Mouse (Mus musculus) heart, postnatal 25 days (tissue): ENCODE measurements around the gene Ogfr. TPM values are rescaled to one million over a fixed set of nuclear protein-coding genes. Genes with fewer than 3 reads are reported as not detected.

Source experiments
- DNase-seq: peaks from one replicate; pipeline ENCODE4 v3.0.0; 2022; ENCODE audit warnings: low spot score
- intact Hi-C: fragments of 180-260 bp; cut with DNase I; formaldehyde crosslinking; loops from one replicate; pipeline ENCODE4 v1.15.1; 2025
- total RNA-seq, 2 experiments: library from RNA; stranded (reverse); gene quantifications; 2 replicates each; pipeline ENCODE4 v1.2.3; 2021

The Ogfr gene
- total RNA-seq, result 10 to 100 TPM; 33.0 to 34.3 TPM

- intact Hi-C loops, result loop anchor here (10.0 kb wide), 1 partner anchor 314 kb away; the partner anchor contains the start of gene Cables2
- peak; percentile 68 for DNase-seq
Observed at GRCm38 (mm10) chr2:180589123-180589831, at the start of gene Ogfr. Ogfr (plus strand) TSS chr2:180589245.

DNA sequence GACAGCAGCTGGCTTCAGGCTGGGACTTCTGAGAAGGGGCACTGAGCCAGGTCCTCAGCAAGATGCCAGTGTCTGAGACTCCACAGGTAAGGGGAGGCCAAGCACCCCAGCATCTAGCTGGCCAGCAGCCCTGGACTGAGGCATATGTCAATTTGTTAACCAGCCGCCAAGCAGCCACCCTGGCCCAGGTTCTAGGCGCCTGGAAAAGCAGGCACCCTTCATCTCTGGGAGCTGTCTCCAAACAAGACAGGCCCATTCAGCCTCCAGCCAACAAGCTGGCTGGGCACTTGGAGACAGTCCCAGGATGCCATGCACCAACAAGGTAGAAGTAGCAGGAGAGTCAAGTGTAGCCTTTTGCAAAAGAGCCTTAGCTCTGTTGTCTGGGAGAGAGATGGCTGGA is 45.4 kb upstream of the Ogfr start:
- intact Hi-C loops, result no loop called here
- DNase-seq, result no peak

GRCm38 (mm10) chr2:180545046-180545445 is 44.0 kb upstream of the Ogfr start:
- intact Hi-C loops, result no loop called here
- no peak for DNase-seq

- DNase-seq, result no peak
- intact Hi-C loops, result no loop called here
Observed at GRCm38 (mm10) chr2:180547384-180548106, 41.5 kb upstream of the Ogfr start.

- intact Hi-C loops, result no loop called here
- no peak for DNase-seq
Observed at GRCm38 (mm10) chr2:180552340-180552739, 36.7 kb upstream of the Ogfr start.

GRCm38 (mm10) chr2:180555219-180555618 is 33.8 kb upstream of the Ogfr start:
- no peak for DNase-seq
- intact Hi-C loops, result no loop called here

- intact Hi-C loops, result no loop called here
Observed at GRCm38 (mm10) chr2:180556470-180556869, 32.6 kb upstream of the Ogfr start.

DNA sequence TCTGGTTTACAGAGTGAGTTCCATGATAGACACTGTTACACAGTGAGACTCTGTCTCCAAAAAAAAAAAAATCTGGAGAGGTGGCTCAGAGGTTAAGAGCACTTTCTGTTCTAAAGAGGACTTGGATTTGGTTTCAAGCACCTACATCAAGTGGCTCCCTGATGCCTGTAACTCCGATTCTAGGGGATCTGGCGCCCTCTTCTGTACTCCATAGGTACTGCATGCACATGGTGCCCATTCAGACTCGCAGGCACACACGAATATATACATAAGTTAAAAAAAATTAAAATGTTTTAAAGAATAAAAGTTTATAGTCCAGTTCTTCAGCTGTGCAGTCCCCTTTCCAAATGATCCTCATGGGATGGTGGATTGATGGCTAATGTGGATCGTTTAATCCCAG is 28.8 kb upstream of the Ogfr start:
- DNase-seq, result no peak
- intact Hi-C loops, result no loop called here

More at GRCm38 (mm10) chr2:180556470-180556869, 32.6 kb upstream of the Ogfr start:
- no peak for DNase-seq

DNA sequence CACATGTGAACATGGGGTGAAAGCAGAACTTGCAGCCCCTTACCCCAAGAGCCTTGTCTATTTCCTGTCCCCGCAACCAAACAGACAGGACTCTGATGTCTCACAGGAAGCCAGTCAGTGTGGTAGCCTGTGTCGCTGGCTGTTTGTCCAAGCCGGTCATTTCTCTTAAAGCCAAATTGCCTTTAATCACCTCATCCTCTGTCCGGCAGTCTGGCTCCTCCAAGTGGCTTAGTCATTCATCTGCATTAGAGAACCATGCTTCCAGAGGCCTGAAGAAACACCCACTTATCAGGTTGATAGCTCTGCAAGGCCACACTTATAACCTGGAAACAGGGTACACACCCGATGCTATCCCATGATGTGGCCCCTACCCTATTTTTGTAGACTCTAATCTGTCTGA is 26.9 kb upstream of the Ogfr start:
- no peak for DNase-seq
- intact Hi-C loops, result no loop called here

- intact Hi-C loops, result no loop called here
- no peak for DNase-seq
Observed at GRCm38 (mm10) chr2:180563296-180563695, 25.7 kb upstream of the Ogfr start.

DNA sequence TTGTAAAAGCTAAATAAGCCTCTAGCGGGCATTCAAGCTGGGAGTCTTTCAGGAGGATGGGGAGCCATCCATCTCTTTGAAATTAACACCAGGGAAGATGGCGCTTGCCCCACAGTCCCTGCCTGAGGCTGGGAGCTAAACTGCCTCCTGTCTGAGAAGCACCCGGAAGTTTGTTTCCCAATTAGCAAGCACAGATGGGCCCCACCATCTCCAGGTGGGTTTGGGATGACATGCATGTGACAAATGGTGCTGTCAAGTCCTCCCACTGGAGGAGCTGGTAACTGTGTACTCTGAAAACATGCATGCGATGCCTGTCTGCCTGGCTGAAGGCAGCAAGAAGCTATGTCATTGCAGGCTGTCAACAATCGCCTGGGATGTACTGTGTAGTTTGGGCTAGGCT is 25.2 kb upstream of the Ogfr start:
- intact Hi-C loops, result no loop called here
- DNase-seq, result no peak

DNA sequence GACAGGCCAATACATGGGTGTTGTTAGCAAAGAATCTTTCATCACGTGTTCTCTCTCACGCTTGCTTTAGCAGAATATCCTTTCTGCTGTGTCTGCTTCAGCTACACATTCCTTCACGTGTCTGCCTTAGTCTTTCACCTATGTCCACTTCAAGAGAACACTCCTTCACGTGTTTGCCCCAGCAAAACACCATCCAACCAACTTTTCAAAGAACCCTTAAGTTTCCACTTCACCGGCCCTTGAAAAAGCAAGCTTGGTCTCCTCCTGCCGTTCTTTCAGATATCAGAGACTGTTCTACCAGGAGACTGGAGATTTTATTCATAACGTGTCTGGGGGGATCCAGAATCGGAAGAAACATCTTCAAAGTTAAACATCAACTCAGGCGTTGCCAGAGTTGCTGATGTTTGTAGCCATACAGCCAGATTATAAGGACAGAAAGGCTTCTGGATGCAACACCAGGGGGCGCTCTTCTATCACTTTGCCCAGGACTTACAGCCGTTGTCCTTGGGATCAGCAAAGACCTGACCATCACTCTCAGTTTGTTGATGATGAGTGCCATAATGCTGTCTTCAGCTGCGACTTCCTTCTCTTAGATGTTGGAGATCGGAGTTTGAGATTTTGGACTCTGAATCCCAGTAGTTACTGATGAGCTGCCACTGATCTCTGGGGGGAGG is 22.7 kb upstream of the Ogfr start:
- DNase-seq, result no peak
- intact Hi-C loops, result no loop called here

- intact Hi-C loops, result loop anchor here (2.0 kb wide), 1 partner anchor 210 kb away; no protein-coding TSS in a partner anchor
Observed at GRCm38 (mm10) chr2:180569028-180569643, 19.9 kb upstream of the Ogfr start.

DNA sequence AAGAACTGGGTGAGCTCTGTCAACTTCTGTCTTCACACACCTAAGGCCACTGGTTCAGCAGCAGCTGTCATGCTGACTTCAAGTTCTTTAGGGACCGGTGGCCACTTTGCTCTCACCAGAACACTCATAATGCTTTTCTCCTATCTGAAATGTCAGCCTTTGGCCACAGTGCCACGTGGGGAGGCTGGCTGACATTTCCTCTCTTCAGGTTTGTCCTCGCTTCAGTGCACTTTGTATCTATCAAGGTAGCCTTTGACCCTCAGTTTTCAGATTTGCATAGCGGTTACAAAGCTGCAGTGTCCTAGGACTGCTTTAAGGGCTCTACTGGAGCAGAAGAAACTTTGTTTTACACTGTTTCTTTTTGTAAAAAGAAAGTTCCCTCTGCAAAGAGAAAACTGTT is 12.6 kb upstream of the Ogfr start:
- no peak for DNase-seq
- intact Hi-C loops, result loop anchor here (5.0 kb wide), 1 partner anchor 224 kb away; no protein-coding TSS in a partner anchor

More at GRCm38 (mm10) chr2:180569028-180569643, 19.9 kb upstream of the Ogfr start:
- peak; percentile 32 for DNase-seq

- intact Hi-C loops, result loop anchor here (1.0 to 5.0 kb wide), 2 partner anchors 106 to 226 kb away; no protein-coding TSS in a partner anchor
- DNase-seq, result no peak
Observed at GRCm38 (mm10) chr2:180578686-180579085, 10.4 kb upstream of the Ogfr start.

DNA sequence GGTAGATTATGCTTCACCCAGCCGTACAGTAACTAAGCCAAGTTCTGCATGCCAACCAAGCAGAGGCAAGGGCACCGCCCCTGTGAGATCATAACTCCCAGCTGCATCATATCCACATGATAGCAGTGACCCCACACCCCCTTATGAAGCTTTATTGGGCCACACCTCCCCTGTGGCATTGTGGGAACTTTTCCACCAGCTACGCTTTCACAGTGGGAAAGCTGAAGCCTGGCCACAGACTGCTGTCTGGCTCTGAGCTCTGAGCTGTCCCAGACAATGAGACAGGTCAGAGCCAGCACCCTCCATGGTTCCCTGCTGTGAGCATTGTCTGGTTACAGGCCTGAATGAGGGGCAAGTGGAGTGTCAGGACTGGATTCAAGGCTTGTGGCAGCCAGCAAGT is 8.0 kb upstream of the Ogfr start, which contains the start of gene Mrgbp:
Gene Mrgbp (plus strand): TSS at position 303 of the 400 bp plus-strand sequence.
- intact Hi-C loops, result loop anchor here (1.0 to 10.0 kb wide), 3 partner anchors 96 to 306 kb away; partner anchors contain the start of gene Cables2
- DNase-seq, result no peak

GRCm38 (mm10) chr2:180582481-180583153 is 6.4 kb upstream of the Ogfr start:
- intact Hi-C loops, result loop anchor here (2.0 to 10.0 kb wide), 3 partner anchors 95 to 308 kb away; partner anchors contain the start of gene Cables2
- DNase-seq, result peak; percentile 89

DNA sequence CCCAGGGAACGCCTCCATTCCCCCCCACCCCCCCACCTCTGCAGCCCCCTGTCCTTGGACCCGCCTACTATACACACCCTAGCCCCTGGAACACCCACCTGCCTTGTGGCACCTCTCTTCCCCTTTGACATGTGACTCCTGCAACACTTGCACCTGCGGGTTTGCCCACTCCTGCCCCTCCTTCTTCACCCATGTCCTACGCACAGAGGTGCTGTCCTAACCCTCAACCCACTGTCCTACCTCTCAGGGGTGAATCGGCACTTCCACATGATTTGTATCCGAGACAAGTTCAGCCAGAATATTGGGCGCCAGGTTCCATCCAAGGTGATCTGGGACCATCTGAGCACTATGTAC is 5.9 kb upstream of the Ogfr start:
- no peak for DNase-seq
- intact Hi-C loops, result loop anchor here (2.0 to 10.0 kb wide), 3 partner anchors 94 to 308 kb away; partner anchors contain the start of gene Cables2

DNA sequence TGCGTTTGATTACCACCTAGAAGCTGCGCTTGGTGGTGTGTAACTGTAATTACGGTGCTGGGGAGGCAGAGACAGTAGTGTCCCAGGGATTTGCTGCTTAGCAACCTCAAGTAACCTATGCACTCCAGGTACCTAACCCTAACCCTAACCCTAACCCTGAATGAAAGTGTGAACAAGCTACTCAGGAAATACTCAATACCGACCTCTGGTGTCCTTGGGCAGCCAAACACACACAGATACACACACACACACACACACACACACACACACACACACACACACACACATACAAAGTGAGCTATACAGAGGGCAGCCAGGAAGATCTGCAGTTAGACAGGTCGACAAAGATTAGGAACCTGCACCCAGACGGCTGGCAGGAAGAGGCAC is 316 bp upstream of the Ogfr start:
- no peak for DNase-seq
- intact Hi-C loops, result loop anchor here (10.0 kb wide), 1 partner anchor 314 kb away; the partner anchor contains the start of gene Cables2
